Mouse (Mus musculus) limb, embryonic 12.5 days (tissue): ENCODE data around the gene Cplx1. TPM values are rescaled to one million over a fixed set of nuclear protein-coding genes. Genes with fewer than 3 reads are reported as not detected.

Source experiments
- polyA plus RNA-seq: library from polyadenylated mRNA; unstranded; fragments of >200 nt; fragmentation: Nextera tagmentation; extraction: Ambion mirVana; gene quantifications from 2 replicates; pipeline ENCODE4 v1.2.1, GENCODE M21; 2016

The Cplx1 gene
- polyA plus RNA-seq, 1 experiment from 2014 or later = 0.33 TPM

Other genes starting within 250 kb of the Cplx1 start
- 6.3 and 6.4 TPM in 2 replicates for gene Pigg, start 237.4 kb downstream of the Cplx1 start, polyA plus RNA-seq
- gene Gm42517, start 182.1 kb downstream of the Cplx1 start, polyA plus RNA-seq = not detected in 2 replicates
- gene Pde6b, start 161.6 kb downstream of the Cplx1 start, polyA plus RNA-seq = 0.34 and 0.36 TPM in 2 replicates
- gene Atp5k, start 115.6 kb downstream of the Cplx1 start, polyA plus RNA-seq = 475 and 510 TPM in 2 replicates
- gene Mfsd7a, start 101.1 kb downstream of the Cplx1 start, polyA plus RNA-seq = 0.19 and 0.35 TPM in 2 replicates
- gene Pcgf3, start 88.8 kb downstream of the Cplx1 start, polyA plus RNA-seq = 30.5 and 32.1 TPM in 2 replicates
- 48.1 and 57.8 TPM in 2 replicates for gene Gak, start 79.7 kb upstream of the Cplx1 start, polyA plus RNA-seq
- 17.8 and 21.8 TPM in 2 replicates for gene Tmem175, start 79.7 kb upstream of the Cplx1 start, polyA plus RNA-seq
- 13.1 and 13.6 TPM in 2 replicates for gene Idua, start 110.3 kb upstream of the Cplx1 start, polyA plus RNA-seq
- 17.6 and 17.7 TPM in 2 replicates for gene Dgkq, start 119.6 kb upstream of the Cplx1 start, polyA plus RNA-seq
- gene Slc26a1, start 125.5 kb upstream of the Cplx1 start, polyA plus RNA-seq = 1.1 and 1.7 TPM in 2 replicates
- gene Fgfrl1, start 142.4 kb upstream of the Cplx1 start, polyA plus RNA-seq = 55.2 and 61.3 TPM in 2 replicates
- 0.33 and 1.7 TPM in 2 replicates for gene Rnf212, start 225.0 kb upstream of the Cplx1 start, polyA plus RNA-seq
- not detected in 2 replicates for gene Tmed11, start 245.3 kb upstream of the Cplx1 start, polyA plus RNA-seq